ENCODE assay signal across 30 mouse cellular contexts in the genomic region with DNA sequence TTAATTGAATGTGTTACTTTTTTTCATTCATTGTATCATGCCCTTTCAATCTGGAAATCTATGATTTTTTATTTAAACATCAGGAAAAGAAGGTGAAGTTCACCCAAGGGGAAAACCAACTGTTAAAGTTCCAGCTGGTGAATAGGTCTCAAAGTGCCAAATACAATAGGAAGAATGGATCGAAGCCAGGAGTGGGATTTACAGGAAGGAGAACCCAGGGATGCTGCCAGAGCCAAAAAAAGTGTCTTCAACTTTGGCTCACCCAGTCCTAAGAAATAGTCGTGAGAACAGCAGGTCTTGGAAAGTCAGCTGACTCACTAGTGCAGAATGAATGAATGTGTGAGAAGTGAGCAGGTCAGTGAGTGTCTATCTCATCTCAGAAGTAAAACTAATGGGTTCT. TPM values are rescaled to one million over a fixed set of nuclear protein-coding genes. Genes with fewer than 3 reads are reported as not detected.
DNase-seq lines count a peak whose midpoint lies in the region; ATAC-seq and TF ChIP-seq lines count a peak whose summit lies in the region.
"Had no signal": no experiment of that assay in that cellular context is flagged by ENCODE, and none has a peak within 500 bp of the region (broad histone marks: within the 10 kb centered on the region; RNA-seq: fewer than 3 reads in every experiment).

No protein-coding gene starts in this region.

- TF ChIP-seq CTCF in kidney, adult 2 months (conservative IDR thresholded peaks at IDR 0.05; ENCODE audit: insufficient read depth, insufficient read length, low read depth, low read length): no peak

- peak; percentile 33 to 55 for DNase-seq in heart, adult 18-20 months
- DNase-seq in kidney, adult 2 months: peak; percentile 31
- peak; percentile 9 for DNase-seq in 3T3-L1 (ENCODE audit: low read depth, low spot score)
- peak; percentile 26 for DNase-seq in fat pad, adult 2 months (ENCODE audit: extremely low read depth, low read depth, low spot score)
- no peak for DNase-seq in ovary, postnatal 10 days (ENCODE audit: low spot score)
- DNase-seq: adrenal gland, adult 2 months; cerebellum, adult 18-20 months; cerebellum, postnatal 10 days; gastrocnemius, postnatal 14 days; heart, postnatal 4 days; kidney, postnatal 25 days; left cerebral cortex, postnatal 4 days; liver; lung, adult 2 months; lung, postnatal 4 days had no signal

- TF ChIP-seq POLR2A in kidney, adult 2 months (IDR thresholded peaks at IDR 0.05; ENCODE audit: low read depth, low read length): no peak

- no peak for ATAC-seq in heart, embryonic 11.5 days (replicated peaks; ENCODE audit: insufficient number of reproducible peaks, low FRiP score, low TSS enrichment)
- ATAC-seq in kidney, embryonic 14.5 days (ENCODE audit: low FRiP score, low TSS enrichment): no peak
- ATAC-seq: CD4-positive, CD25-positive, alpha-beta regulatory T cell, adult 4 months; forebrain, embryonic 14.5 days; intestine, embryonic 16.5 days; midbrain, embryonic 13.5 days had no signal

- no peak overlapping the region for H3K4me2 ChIP-seq in heart, embryonic 11.5 days
- no peak overlapping the region for H3K4me2 ChIP-seq in kidney, embryonic 14.5 days (replicated peaks; ENCODE audit: low read depth, low read length)
- H3K4me2 ChIP-seq: embryonic facial prominence, embryonic 15.5 days; heart, embryonic 13.5 days; hindbrain, embryonic 13.5 days; kidney, embryonic 15.5 days; midbrain, embryonic 13.5 days; neural tube, embryonic 13.5 days had no signal

- no peak overlapping the region for H3K27ac ChIP-seq in heart, embryonic 11.5 days (ENCODE audit: low read depth, low read length)
- H3K27ac ChIP-seq in kidney, adult 2 months (ENCODE audit: insufficient read depth, low read depth, low read length): no peak overlapping the region
- H3K27ac ChIP-seq in kidney, embryonic 14.5 days (ENCODE audit: low read depth, low read length): no peak overlapping the region
- H3K27ac ChIP-seq: embryonic facial prominence, embryonic 15.5 days; hindbrain, embryonic 13.5 days; kidney, embryonic 15.5 days; layer of hippocampus, adult 2 months; liver, embryonic 14.5 days; midbrain, embryonic 13.5 days; neural tube, embryonic 13.5 days had no signal

- H3K9me3 ChIP-seq in heart, embryonic 11.5 days (replicated peaks; ENCODE audit: control insufficient read depth, low read length): no peaks in the 10 kb centered on the region
- H3K9me3 ChIP-seq in kidney, embryonic 14.5 days (ENCODE audit: control insufficient read depth, low read length): peaks cover 8% of the 10 kb centered on the region; the same call in 1 of the 2 replicates
- H3K9me3 ChIP-seq: embryonic facial prominence, embryonic 15.5 days; megakaryocyte, embryonic 14.5 days; midbrain, embryonic 13.5 days had no signal

- 68% methylated on average over 2 of the region's 2 CpGs for WGBS in heart, embryonic 11.5 days (ENCODE audit: insufficient replicate concordance)
- WGBS in kidney, adult 2 months: 59% methylated on average over 2 of the region's 2 CpGs
- 74% methylated on average over 2 of the region's 2 CpGs for WGBS in kidney, embryonic 14.5 days

- no peaks in the 10 kb centered on the region for H3K4me1 ChIP-seq in heart, embryonic 11.5 days (ENCODE audit: control insufficient read depth, insufficient read depth, low read length)
- H3K4me1 ChIP-seq in kidney, adult 2 months (ENCODE audit: control insufficient read depth, insufficient read depth, low read length): no peaks in the 10 kb centered on the region
- no peaks in the 10 kb centered on the region for H3K4me1 ChIP-seq in kidney, embryonic 14.5 days (ENCODE audit: control insufficient read depth, insufficient read depth, low read length)
- H3K4me1 ChIP-seq: embryonic facial prominence, embryonic 15.5 days; hindbrain, embryonic 13.5 days; kidney, embryonic 15.5 days; megakaryocyte, embryonic 14.5 days; midbrain, embryonic 13.5 days; neural tube, embryonic 13.5 days had no signal

- no peaks in the 10 kb centered on the region for H3K36me3 ChIP-seq in heart, embryonic 11.5 days (ENCODE audit: control insufficient read depth, insufficient read depth, low read length)
- no peaks in the 10 kb centered on the region for H3K36me3 ChIP-seq in kidney, adult 2 months (ENCODE audit: control insufficient read depth, insufficient read depth, low read length)
- H3K36me3 ChIP-seq in kidney, embryonic 14.5 days (ENCODE audit: control insufficient read depth, insufficient read depth, low read length): no peaks in the 10 kb centered on the region
- H3K36me3 ChIP-seq: hindbrain, embryonic 13.5 days; midbrain, embryonic 13.5 days; neural tube, embryonic 13.5 days had no signal

- H3K4me3 ChIP-seq in heart, embryonic 11.5 days (ENCODE audit: low read depth, low read length): no peak overlapping the region
- no peak overlapping the region for H3K4me3 ChIP-seq in kidney, adult 2 months (ENCODE audit: insufficient read depth, low read depth, low read length)
- H3K4me3 ChIP-seq in kidney, embryonic 14.5 days (ENCODE audit: low read length): no peak overlapping the region
- H3K4me3 ChIP-seq: embryonic facial prominence, embryonic 15.5 days; heart, embryonic 13.5 days; hindbrain, embryonic 13.5 days; kidney, embryonic 15.5 days; layer of hippocampus, adult 2 months; megakaryocyte, embryonic 14.5 days; midbrain, embryonic 13.5 days; neural tube, embryonic 13.5 days had no signal

- H3K9ac ChIP-seq in heart, embryonic 11.5 days (ENCODE audit: low read depth, low read length): no peak overlapping the region
- H3K9ac ChIP-seq in kidney, embryonic 14.5 days (ENCODE audit: low read depth, low read length): no peak overlapping the region
- H3K9ac ChIP-seq: embryonic facial prominence, embryonic 15.5 days; heart, embryonic 13.5 days; hindbrain, embryonic 13.5 days; kidney, embryonic 15.5 days; liver, embryonic 14.5 days; midbrain, embryonic 13.5 days; neural tube, embryonic 13.5 days had no signal

- no peaks in the 10 kb centered on the region for H3K27me3 ChIP-seq in heart, embryonic 11.5 days (ENCODE audit: control insufficient read depth, insufficient read depth, low read length)
- no peaks in the 10 kb centered on the region for H3K27me3 ChIP-seq in kidney, adult 2 months (replicated peaks; ENCODE audit: control insufficient read depth, insufficient read depth, low read length)
- H3K27me3 ChIP-seq in kidney, embryonic 14.5 days (ENCODE audit: control insufficient read depth, insufficient read depth, low read length): no peaks in the 10 kb centered on the region
- H3K27me3 ChIP-seq: embryonic facial prominence, embryonic 15.5 days; heart, embryonic 13.5 days; hindbrain, embryonic 13.5 days; kidney, embryonic 15.5 days; megakaryocyte, embryonic 14.5 days; midbrain, embryonic 13.5 days; neural tube, embryonic 13.5 days had no signal

RNA-seq across cellular contexts. Expression of a gene that starts 29.8 kb away (rescaled TPM):
- 10 to 100 TPM; 25.9 to 35.1 TPM for total RNA-seq in heart, adult 18-20 months (2021)
- polyA plus RNA-seq in heart, embryonic 11.5 days (2014; fragmentation: Nextera tagmentation; extraction: Ambion mirVana): 15.7 and 16.0 TPM in 2 replicates
- 5.9 and 6.1 TPM in 2 replicates for polyA plus RNA-seq in kidney, adult 2 months (2012; rRNA removed)
- polyA plus RNA-seq in kidney, embryonic 14.5 days (2014; fragmentation: Nextera tagmentation; extraction: Ambion mirVana): 5.6 and 8.1 TPM in 2 replicates
- total RNA-seq: common myeloid progenitor, adult 5-6 weeks had no signal
- polyA plus RNA-seq: CD4-positive, CD25-positive, alpha-beta regulatory T cell, adult 4 months had no signal
